Mouse (Mus musculus) limb, embryonic 12.5 days (tissue): ENCODE results near the gene Olfr1014. TPM values are rescaled to one million over a fixed set of nuclear protein-coding genes. Genes with fewer than 3 reads are reported as not detected.

Experiments used
- polyA plus RNA-seq: library from polyadenylated mRNA; unstranded; fragments of >200 nt; fragmentation: Nextera tagmentation; extraction: Ambion mirVana; gene quantifications from 2 replicates; pipeline ENCODE4 v1.2.1, GENCODE M21; 2016

The Olfr1014 gene
- polyA plus RNA-seq, 1 experiment from 2014 or later, result not detected

Other genes with a start within 250 kb of the Olfr1014 start
- not detected in 2 replicates for gene Olfr996, start 193.5 kb upstream of the Olfr1014 start, polyA plus RNA-seq
- gene Olfr998, start 183.8 kb upstream of the Olfr1014 start, polyA plus RNA-seq, result not detected in 2 replicates
- not detected in 2 replicates for gene Olfr1000, start 160.8 kb upstream of the Olfr1014 start, polyA plus RNA-seq
- gene Olfr1002, start 122.0 kb upstream of the Olfr1014 start, polyA plus RNA-seq, result not detected in 2 replicates
- gene Olfr154, start 108.3 kb upstream of the Olfr1014 start, polyA plus RNA-seq, result not detected in 2 replicates
- not detected in 2 replicates for gene Olfr1006, start 93.9 kb upstream of the Olfr1014 start, polyA plus RNA-seq
- not detected in 2 replicates for gene Olfr1008, start 83.3 kb upstream of the Olfr1014 start, polyA plus RNA-seq
- not detected in 2 replicates for gene Olfr1009, start 57.3 kb upstream of the Olfr1014 start, polyA plus RNA-seq
- gene Olfr1012, start 9.9 kb upstream of the Olfr1014 start, polyA plus RNA-seq, result not detected in 2 replicates
- not detected in 2 replicates for gene Olfr1013, start 5.6 kb upstream of the Olfr1014 start, polyA plus RNA-seq
- gene Olfr1015, start 9.3 kb downstream of the Olfr1014 start, polyA plus RNA-seq, result not detected in 2 replicates
- gene Olfr1016, start 29.8 kb downstream of the Olfr1014 start, polyA plus RNA-seq, result not detected in 2 replicates
- not detected in 2 replicates for gene Olfr1018, start 45.8 kb downstream of the Olfr1014 start, polyA plus RNA-seq
- not detected in 2 replicates for gene Olfr1019, start 72.8 kb downstream of the Olfr1014 start, polyA plus RNA-seq
- not detected in 2 replicates for gene Olfr1020, start 74.3 kb downstream of the Olfr1014 start, polyA plus RNA-seq
- gene Olfr1022, start 95.9 kb downstream of the Olfr1014 start, polyA plus RNA-seq, result not detected in 2 replicates
- not detected in 2 replicates for gene Olfr1023, start 112.9 kb downstream of the Olfr1014 start, polyA plus RNA-seq
- not detected in 2 replicates for gene Olfr1024, start 132.3 kb downstream of the Olfr1014 start, polyA plus RNA-seq
- gene Olfr1025-ps1, start 142.5 kb downstream of the Olfr1014 start, polyA plus RNA-seq, result not detected in 2 replicates
- gene Olfr1026, start 148.8 kb downstream of the Olfr1014 start, polyA plus RNA-seq, result not detected in 2 replicates
- gene Olfr1028, start 177.7 kb downstream of the Olfr1014 start, polyA plus RNA-seq, result not detected in 2 replicates
- not detected in 2 replicates for gene Olfr1029, start 201.2 kb downstream of the Olfr1014 start, polyA plus RNA-seq
- not detected in 2 replicates for gene Olfr1030, start 206.6 kb downstream of the Olfr1014 start, polyA plus RNA-seq
- not detected in 2 replicates for gene Olfr1031, start 217.6 kb downstream of the Olfr1014 start, polyA plus RNA-seq
- gene Olfr1032, start 232.8 kb downstream of the Olfr1014 start, polyA plus RNA-seq, result not detected in 2 replicates
- not detected in 2 replicates for gene Olfr1033, start 247.9 kb downstream of the Olfr1014 start, polyA plus RNA-seq